In genomic region chr5:103926398-103926797, GRCm38 (mm10) we compare ENCODE assay signal across 9 mouse cellular contexts. TPM values are rescaled to one million over a fixed set of nuclear protein-coding genes. Genes with fewer than 3 reads are reported as not detected.
DNase-seq lines count a peak whose midpoint lies in the region; ATAC-seq and TF ChIP-seq lines count a peak whose summit lies in the region.
"Had no signal": no experiment of that assay in that cellular context is flagged by ENCODE, and none has a peak within 500 bp of the region (broad histone marks: within the 10 kb centered on the region; RNA-seq: fewer than 3 reads in every experiment).

No protein-coding gene starts in this region.

- no peak overlapping the region for H3K27ac ChIP-seq in intestine, embryonic 14.5 days (ENCODE audit: low read depth)
- H3K27ac ChIP-seq in intestine, embryonic 15.5 days = no peak overlapping the region
- H3K27ac ChIP-seq in CH12.LX (ENCODE audit: insufficient read depth, low read depth) = no peak overlapping the region
- no peak overlapping the region for H3K27ac ChIP-seq in midbrain, postnatal 0 days (ENCODE audit: low read depth, low read length)
- H3K27ac ChIP-seq: hindbrain, embryonic 15.5 days had no signal

- no peak overlapping the region for H3K9ac ChIP-seq in intestine, embryonic 14.5 days (ENCODE audit: low read length)
- no peak overlapping the region for H3K9ac ChIP-seq in intestine, embryonic 15.5 days
- no peak overlapping the region for H3K9ac ChIP-seq in CH12.LX (ENCODE audit: insufficient read depth, low read depth)
- no peak overlapping the region for H3K9ac ChIP-seq in midbrain, postnatal 0 days (replicated peaks; ENCODE audit: low read length, poor library complexity, severe bottlenecking)
- H3K9ac ChIP-seq: hindbrain, embryonic 15.5 days had no signal

- no peaks in the 10 kb centered on the region for H3K36me3 ChIP-seq in intestine, embryonic 14.5 days (ENCODE audit: control insufficient read depth, insufficient read depth, low read length)
- no peaks in the 10 kb centered on the region for H3K36me3 ChIP-seq in intestine, embryonic 15.5 days
- no peaks in the 10 kb centered on the region for H3K36me3 ChIP-seq in CH12.LX (replicated peaks in 1 of 2; ENCODE audit: control insufficient read depth in 1 of 2, insufficient read depth in 1 of 2, low read length in 1 of 2)
- no peaks in the 10 kb centered on the region for H3K36me3 ChIP-seq in midbrain, postnatal 0 days (ENCODE audit: insufficient read depth, low read length)
- H3K36me3 ChIP-seq: hindbrain, embryonic 15.5 days had no signal

- no peaks in the 10 kb centered on the region for H3K9me3 ChIP-seq in intestine, embryonic 14.5 days (ENCODE audit: control insufficient read depth, low read length)
- H3K9me3 ChIP-seq in intestine, embryonic 15.5 days = no peaks in the 10 kb centered on the region
- peaks cover 2% of the 10 kb centered on the region for H3K9me3 ChIP-seq in CH12.LX (replicated peaks; ENCODE audit: low read length)
- H3K9me3 ChIP-seq in midbrain, postnatal 0 days (ENCODE audit: low read length) = no peaks in the 10 kb centered on the region
- H3K9me3 ChIP-seq: hindbrain, embryonic 15.5 days had no signal

- intact Hi-C loops in heart, postnatal 36 days (cut with DNase I) = loop anchor here (5.0 kb wide), 1 partner anchor 244 kb away; no protein-coding TSS in a partner anchor

- TF ChIP-seq CTCF in CH12.LX (conservative IDR thresholded peaks at IDR 0.05 in 1 of 2, IDR thresholded peaks at IDR 0.05 in 1 of 2; ENCODE audit: low read depth in 2 of 2, low read length in 2 of 2) = peak; percentile 41 to 50; a peak in 3 of 4 replicates
- peak; percentile 62; the same call in 1 of the 2 replicates for TF ChIP-seq CTCF in brain, embryonic 14.5 days (IDR thresholded peaks at IDR 0.05; ENCODE audit: borderline replicate concordance, extremely low read depth, insufficient read depth, insufficient read length)
- peak; percentile 66 for TF ChIP-seq CTCF in midbrain, postnatal 0 days (IDR thresholded peaks at IDR 0.05)

- H3K27me3 ChIP-seq in intestine, embryonic 14.5 days (replicated peaks; ENCODE audit: control insufficient read depth, insufficient read depth, low read length) = no peaks in the 10 kb centered on the region
- 0 out of 2 replicates have a peak, but pooled peaks cover 4% of the 10 kb centered on the region for H3K27me3 ChIP-seq in intestine, embryonic 15.5 days (replicated peaks)
- no peaks in the 10 kb centered on the region for H3K27me3 ChIP-seq in CH12.LX (replicated peaks)
- H3K27me3 ChIP-seq in midbrain, postnatal 0 days (ENCODE audit: insufficient read depth, low read length) = no peaks in the 10 kb centered on the region
- H3K27me3 ChIP-seq: hindbrain, embryonic 15.5 days had no signal

- H3K4me2 ChIP-seq in intestine, embryonic 14.5 days (ENCODE audit: low read length) = no peak overlapping the region
- no peak overlapping the region for H3K4me2 ChIP-seq in intestine, embryonic 15.5 days (replicated peaks)
- H3K4me2 ChIP-seq in CH12.LX (ENCODE audit: insufficient read depth, low read depth, poor library complexity, severe bottlenecking) = no peak overlapping the region
- H3K4me2 ChIP-seq in midbrain, postnatal 0 days (ENCODE audit: low read depth, low read length, poor library complexity, severe bottlenecking) = no peak overlapping the region
- H3K4me2 ChIP-seq: hindbrain, embryonic 15.5 days had no signal

- H3K4me1 ChIP-seq in intestine, embryonic 14.5 days (replicated peaks; ENCODE audit: control insufficient read depth, insufficient read depth, low read length) = no peaks in the 10 kb centered on the region
- 0 out of 2 replicates have a peak, but pooled peaks cover 6% of the 10 kb centered on the region for H3K4me1 ChIP-seq in intestine, embryonic 15.5 days (replicated peaks)
- peaks cover 8 to 39% of the 10 kb centered on the region in 2 experiments for H3K4me1 ChIP-seq in CH12.LX (ENCODE audit: control insufficient read depth in 1 of 2, insufficient read depth in 2 of 2)
- H3K4me1 ChIP-seq in midbrain, postnatal 0 days (ENCODE audit: insufficient read depth, low read length) = 0 out of 2 replicates have a peak, but pooled peaks cover 2% of the 10 kb centered on the region
- H3K4me1 ChIP-seq: hindbrain, embryonic 15.5 days had no signal

- no peaks in the 10 kb centered on the region for H3K79me2 ChIP-seq in CH12.LX (replicated peaks; ENCODE audit: control insufficient read depth, extremely low read depth, insufficient read depth, poor library complexity, severe bottlenecking)

- H3K4me3 ChIP-seq in intestine, embryonic 14.5 days (ENCODE audit: low read depth, low read length) = no peak overlapping the region
- H3K4me3 ChIP-seq in intestine, embryonic 15.5 days (replicated peaks) = no peak overlapping the region
- no peak overlapping the region for H3K4me3 ChIP-seq in CH12.LX (replicated peaks in 1 of 3; ENCODE audit: low read depth in 2 of 3, low read length in 2 of 3, poor library complexity in 1 of 3)
- H3K4me3 ChIP-seq in midbrain, postnatal 0 days (ENCODE audit: low read depth, low read length) = no peak overlapping the region
- H3K4me3 ChIP-seq: hindbrain, embryonic 15.5 days had no signal

- dilution Hi-C loops in CH12.LX (cut with MboI; ENCODE audit: extremely low pct_ligation_motif_present, extremely low pct_unique_long_range_greater_than_20kb, low sequenced_read_pairs) = no loop called here

- no peak for TF ChIP-seq POLR2A in CH12.LX (IDR thresholded peaks at IDR 0.05; ENCODE audit: low read depth, low read length)
- TF ChIP-seq POLR2A in brain, embryonic 14.5 days (IDR thresholded peaks at IDR 0.05; ENCODE audit: borderline replicate concordance, extremely low read depth, insufficient read depth, insufficient read length, poor library complexity, severe bottlenecking) = no peak

- no peak for TF ChIP-seq RAD21 in CH12.LX (IDR thresholded peaks at IDR 0.05; ENCODE audit: low read depth, low read length)

- in situ Hi-C loops in CH12.LX (cut with MboI; ENCODE audit: low pct_ligation_motif_present, low pct_unique_long_range_greater_than_20kb, low sequenced_read_pairs) = loop anchor here (10.0 kb wide), 1 partner anchor 242 kb away; no protein-coding TSS in a partner anchor

- no peak for TF ChIP-seq EP300 in CH12.LX (IDR thresholded peaks at IDR 0.05; ENCODE audit: low read length)

- peak; percentile 61 for DNase-seq in intestine, embryonic 14.5 days (ENCODE audit: low spot score)
- no peak for DNase-seq in CH12.LX (ENCODE audit: extremely low read depth)
- DNase-seq in brain, embryonic 14.5 days (ENCODE audit: low read depth) = no peak
- peak; percentile 16 for DNase-seq in midbrain, postnatal 0 days (ENCODE audit: low spot score)
- no peak for DNase-seq in cerebellum, adult 11 months
- DNase-seq in left cerebral cortex, adult 11 months (ENCODE audit: low spot score) = no peak
- DNase-seq in heart, postnatal 36 days = no peak

- no peak for ATAC-seq in intestine, embryonic 14.5 days (replicated peaks; ENCODE audit: low FRiP score, low TSS enrichment, low read depth)
- no peak for ATAC-seq in intestine, embryonic 15.5 days
- no peak for ATAC-seq in midbrain, postnatal 0 days (ENCODE audit: low FRiP score)

- WGBS in intestine, embryonic 14.5 days = 68% methylated on average over 12 of the region's 12 CpGs
- 68% methylated on average over 12 of the region's 12 CpGs for WGBS in intestine, embryonic 15.5 days
- 69% methylated on average over 12 of the region's 12 CpGs for WGBS in midbrain, postnatal 0 days

TF ChIP-seq in CH12.LX, 34 proteins besides CTCF, POLR2A, EP300 and RAD21:
- TF ChIP-seq UBTF (IDR thresholded peaks at IDR 0.05; ENCODE audit: low read depth, low read length) (no peak), USF2 (conservative IDR thresholded peaks at IDR 0.05; ENCODE audit: low read depth, low read length) (no peak), KAT2A (IDR thresholded peaks at IDR 0.05; ENCODE audit: insufficient replicate concordance, low read length) (no peak), GABPA (IDR thresholded peaks at IDR 0.05; ENCODE audit: insufficient replicate concordance, low read depth, low read length) (no peak), RCOR1 (conservative IDR thresholded peaks at IDR 0.05; ENCODE audit: low read depth, low read length) (no peak), PAX5 (IDR thresholded peaks at IDR 0.05; ENCODE audit: low read length) (no peak), JUND (conservative IDR thresholded peaks at IDR 0.05; ENCODE audit: low read depth, low read length) (no peak), JUN (IDR thresholded peaks at IDR 0.05; ENCODE audit: insufficient read depth, low read depth, low read length) (no peak), SMC3 (IDR thresholded peaks at IDR 0.05; ENCODE audit: low read depth, low read length) (no peak), MAZ (IDR thresholded peaks at IDR 0.05; ENCODE audit: low read depth, low read length) (no peak), ETS1 (conservative IDR thresholded peaks at IDR 0.05; ENCODE audit: low read depth, low read length) (no peak), TBP (conservative IDR thresholded peaks at IDR 0.05; ENCODE audit: low read depth, low read length) (no peak), USF1 (IDR thresholded peaks at IDR 0.05; ENCODE audit: low read depth, low read length) (no peak)
TF ChIP-seq in CH12.LX: peak in this region for 0.

RNA-seq across cellular contexts. Expression of gene Klhl8, which starts 15.3 kb away (rescaled TPM):
- 9.8 and 10.3 TPM in 2 replicates for polyA plus RNA-seq in intestine, embryonic 14.5 days (2014; fragmentation: Nextera tagmentation; extraction: Ambion mirVana)
- polyA plus RNA-seq in intestine, embryonic 15.5 days (2015; fragmentation: Nextera tagmentation; extraction: Ambion mirVana) = 8.2 and 8.5 TPM in 2 replicates
- 10.1 and 15.6 TPM in 2 replicates for total RNA-seq in CH12.LX (2012; rRNA removed)
- total RNA-seq in CH12.LX (2014; rRNA removed) = 5.4 and 5.7 TPM in 2 replicates
- polyA plus RNA-seq in CH12.LX (2012; ENCODE audit: insufficient read length, low read depth) = 3.4 and 4.5 TPM in 2 replicates
- polyA plus RNA-seq in brain, embryonic 14.5 days (2012; rRNA removed) = 34.3 and 35.6 TPM in 2 replicates
- 44.6 and 46.7 TPM in 2 replicates for total RNA-seq in midbrain, postnatal 0 days (2014; rRNA removed)
- polyA plus RNA-seq in midbrain, postnatal 0 days (2015; fragmentation: Nextera tagmentation; extraction: Ambion mirVana) = 39.5 and 41.5 TPM in 2 replicates
- total RNA-seq in heart, postnatal 36 days (2021) = 10 to 100 TPM; 11.1 to 12.8 TPM

RNA-seq across cellular contexts. Expression of gene Hsd17b13, which starts 50.8 kb away (rescaled TPM):
- 1.9 and 4.6 TPM in 2 replicates for polyA plus RNA-seq in intestine, embryonic 14.5 days (2014; fragmentation: Nextera tagmentation; extraction: Ambion mirVana)
- 22.0 and 24.0 TPM in 2 replicates for polyA plus RNA-seq in intestine, embryonic 15.5 days (2015; fragmentation: Nextera tagmentation; extraction: Ambion mirVana)
- total RNA-seq in CH12.LX (2012; rRNA removed) (0.55 and 0.64 TPM in 2 replicates), CH12.LX (2014; rRNA removed) (0.36 TPM in 1 of 2 replicates, not detected in the other)
- 0.23 and 0.37 TPM in 2 replicates for polyA plus RNA-seq in CH12.LX (2012; ENCODE audit: insufficient read length, low read depth)
- polyA plus RNA-seq in brain, embryonic 14.5 days (2012; rRNA removed) = not detected in 2 replicates
- not detected in 2 replicates for total RNA-seq in midbrain, postnatal 0 days (2014; rRNA removed)
- polyA plus RNA-seq in midbrain, postnatal 0 days (2015; fragmentation: Nextera tagmentation; extraction: Ambion mirVana) = 0.15 and 0.27 TPM in 2 replicates
- total RNA-seq in heart, postnatal 36 days (2021) = not detected
- polyA plus RNA-seq: hindbrain, embryonic 15.5 days had no signal

Comparison
In these comparisons a context has a peak if more than half of its experiments do, and no peak if none do; other contexts are left out.
1. DNase-seq: peak in intestine, embryonic 14.5 days (single experiment) and midbrain, postnatal 0 days (single experiment); none in CH12.LX (single experiment), brain, embryonic 14.5 days (single experiment), cerebellum, adult 11 months (single experiment), left cerebral cortex, adult 11 months (single experiment) and heart, postnatal 36 days (0 of 2).
2. Peak in every context shown above with its lines, with median percentiles within 50 percentile points of each other: CTCF ChIP-seq.